Mouse (Mus musculus): ENCODE data around the gene Elovl6.

Elovl6 gene

DNA sequence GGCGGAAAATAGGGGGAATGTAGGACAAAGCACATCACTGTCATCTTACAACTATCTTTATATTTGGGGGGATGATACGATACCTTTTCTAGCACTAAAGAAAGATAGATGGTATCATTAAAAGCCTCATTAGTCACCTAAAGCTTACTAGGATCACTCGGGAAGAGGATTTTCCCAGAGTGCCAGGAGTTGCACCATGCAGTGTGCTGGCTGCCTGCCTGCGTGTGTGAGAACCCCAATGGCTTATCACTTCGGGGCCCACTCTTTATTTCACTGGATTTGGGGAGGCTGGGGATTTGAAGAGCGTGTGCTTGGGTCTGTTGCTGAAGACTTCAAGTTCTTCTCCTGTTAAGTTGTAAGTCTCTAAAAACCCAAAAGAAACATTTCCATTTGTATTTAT lies 73.8 kb downstream of the Elovl6 start:
- DNase-seq (ENCODE audit: low read depth, low spot score): no peak

DNA sequence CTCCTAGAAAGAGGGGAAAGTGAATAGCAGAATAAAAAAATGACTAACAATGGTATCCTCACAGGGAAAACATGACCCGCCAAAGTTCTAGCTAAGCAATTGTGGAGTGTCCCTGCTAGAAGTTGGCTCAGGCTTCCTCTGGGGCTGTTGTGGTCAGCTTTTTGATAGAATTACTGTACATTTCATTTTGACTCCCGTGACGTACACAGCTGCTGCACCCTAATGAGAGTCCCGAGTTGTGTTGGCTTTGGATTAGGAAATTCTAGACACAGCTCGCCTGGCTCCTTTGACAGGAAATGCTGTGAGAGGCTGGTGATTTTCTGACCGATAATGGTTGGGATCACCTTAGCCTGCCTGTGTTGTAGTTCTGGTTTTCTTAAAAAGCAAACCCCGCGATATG lies 79.5 kb downstream of the Elovl6 start:
- no peak for DNase-seq (ENCODE audit: low read depth, low spot score)

DNA sequence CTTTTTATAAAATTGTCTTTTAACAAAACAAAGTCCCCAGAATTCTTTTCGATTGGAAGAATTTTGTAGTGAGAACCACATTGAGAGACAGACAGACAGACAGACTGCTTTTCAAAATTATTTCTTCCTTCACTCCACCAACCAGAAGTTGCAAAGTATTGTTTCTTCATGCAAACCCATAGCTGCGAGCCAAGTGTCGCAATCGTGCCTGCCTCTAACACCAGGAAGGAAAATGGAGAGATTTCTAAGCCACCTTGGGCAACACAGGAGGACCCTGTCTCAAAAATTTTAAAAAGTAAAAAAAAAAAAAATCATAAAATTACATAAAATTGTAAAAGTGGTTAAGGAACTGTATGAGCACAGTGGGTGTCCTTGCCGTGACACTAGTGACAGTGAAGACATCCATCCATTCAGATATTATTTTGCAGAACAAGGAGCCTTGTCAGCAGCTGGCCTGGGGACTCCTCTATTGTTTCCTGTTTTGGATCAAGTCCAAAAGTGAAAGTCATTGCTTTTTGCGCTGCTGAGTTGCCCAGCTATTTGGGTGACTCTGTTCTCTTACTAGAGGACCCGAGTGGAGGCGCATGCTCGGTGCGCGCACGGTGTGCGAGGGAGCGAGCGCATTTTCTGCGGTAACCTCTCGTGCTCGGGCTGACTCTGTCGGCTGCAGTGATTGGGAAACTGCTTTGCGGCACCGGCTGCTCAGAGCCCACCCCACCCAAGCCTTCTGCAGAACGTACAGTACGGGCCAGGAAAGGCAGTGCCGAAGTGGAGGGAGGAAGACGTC lies 80.3 kb downstream of the Elovl6 start:
- DNase-seq (ENCODE audit: low read depth, low spot score): no peak

DNA sequence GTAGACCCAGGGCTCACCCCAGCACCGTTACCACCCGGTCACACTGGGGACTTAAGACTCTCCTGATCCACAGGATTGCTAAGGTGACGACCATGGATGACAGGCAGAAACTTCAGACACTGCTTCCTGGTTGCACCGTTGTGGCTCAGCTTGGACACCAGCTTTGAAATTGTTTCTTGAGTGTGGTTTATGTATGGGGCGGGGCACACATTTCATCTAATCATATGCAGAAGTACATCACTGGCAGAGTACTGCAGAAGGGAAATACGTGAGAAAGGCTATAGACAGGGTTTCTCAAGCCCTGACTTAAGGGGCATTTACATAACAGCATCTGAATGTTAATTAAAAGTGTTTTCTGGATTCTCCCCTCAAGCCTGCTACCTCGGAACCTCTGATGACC lies 81.6 kb downstream of the Elovl6 start:
- DNase-seq (ENCODE audit: low read depth, low spot score): no peak

DNA sequence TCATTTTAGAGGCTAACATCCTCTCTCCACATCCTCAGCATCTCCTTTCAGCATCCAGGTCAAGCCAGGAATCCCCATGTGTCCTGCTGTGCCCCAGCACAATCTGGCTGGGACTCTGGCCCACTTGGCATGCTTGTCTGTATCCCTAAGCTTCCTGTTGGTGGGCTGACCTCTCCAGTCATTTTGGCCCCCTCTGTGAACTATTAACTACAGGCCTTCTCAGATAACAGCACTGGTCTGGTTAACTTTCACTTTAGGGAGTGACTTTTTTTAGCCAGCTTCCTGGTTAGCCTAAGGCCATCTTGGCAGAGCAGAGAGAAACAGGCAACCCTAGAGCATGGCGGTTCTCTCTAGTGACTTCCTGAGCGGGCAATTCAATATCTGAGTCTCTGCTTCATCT lies 82.1 kb downstream of the Elovl6 start:
- DNase-seq (ENCODE audit: low read depth, low spot score): no peak

DNA sequence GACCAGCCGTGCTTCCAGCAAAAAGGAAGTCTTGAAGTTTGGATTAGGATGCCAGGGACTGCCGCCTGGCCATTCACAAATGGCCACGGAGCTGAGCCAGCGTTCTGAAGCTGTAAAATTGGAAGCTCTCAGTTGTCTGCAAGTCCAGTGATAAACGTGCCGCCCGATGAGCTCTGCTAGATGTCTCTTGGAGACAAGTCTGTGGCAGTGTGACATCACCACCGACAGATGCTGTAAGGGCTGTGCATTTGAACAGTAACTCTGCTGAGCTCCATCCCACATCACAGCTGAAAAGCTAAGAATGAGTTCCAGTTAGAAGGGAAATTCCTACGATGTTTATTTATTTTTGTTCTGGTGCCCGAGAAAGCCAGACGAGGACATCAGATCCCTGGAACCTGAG lies 85.3 kb downstream of the Elovl6 start:
- no peak for DNase-seq (ENCODE audit: low read depth, low spot score)

DNA sequence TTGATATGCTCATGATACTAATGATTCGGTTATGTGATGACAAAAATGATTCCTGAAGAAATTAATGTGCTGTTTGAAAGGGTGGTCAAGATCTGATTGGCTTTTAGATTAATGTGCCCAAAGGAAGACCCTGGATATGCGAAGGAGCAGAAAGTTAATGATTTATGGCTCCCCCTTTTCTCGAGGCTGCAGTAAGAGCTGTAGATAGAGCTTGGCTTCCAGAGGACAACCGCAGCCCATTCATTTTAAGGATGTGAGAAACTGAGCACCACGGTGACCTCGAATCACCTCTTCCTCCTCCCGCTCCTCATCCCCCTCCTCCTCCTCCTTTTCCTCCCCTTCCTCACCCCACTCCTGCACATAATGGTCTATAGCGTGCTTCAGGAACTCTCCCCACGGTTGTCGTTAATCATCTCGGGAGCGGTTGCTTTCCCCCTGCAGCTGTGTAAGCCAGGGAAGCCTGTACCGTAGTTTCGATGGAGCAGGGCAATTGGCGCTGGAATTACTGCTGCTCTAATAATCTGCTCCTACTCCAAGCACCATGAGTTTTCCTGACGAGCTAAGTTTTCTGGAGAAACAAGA lies 87.1 kb downstream of the Elovl6 start:
- no peak for DNase-seq (ENCODE audit: low read depth, low spot score)

DNA sequence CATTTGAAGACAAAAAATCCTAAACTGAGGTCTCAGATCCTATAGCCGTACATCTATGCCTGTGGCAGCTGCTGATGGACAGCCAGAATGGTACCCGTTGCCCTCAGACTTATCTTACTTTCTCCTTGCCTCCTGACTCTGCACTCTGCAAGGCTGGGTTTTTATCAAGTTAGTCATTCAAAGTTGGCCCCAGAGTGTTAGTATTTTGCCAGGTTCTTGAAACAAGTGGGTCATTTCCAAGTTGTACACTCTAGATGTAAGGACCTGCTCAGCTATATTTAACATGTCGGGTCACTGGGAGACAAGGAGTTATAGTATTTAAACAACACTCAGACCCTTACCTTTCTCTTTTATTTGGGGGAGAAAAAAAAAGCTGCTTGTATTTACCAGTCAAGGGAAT lies 88.6 kb downstream of the Elovl6 start:
- no peak for DNase-seq (ENCODE audit: low read depth, low spot score)

DNA sequence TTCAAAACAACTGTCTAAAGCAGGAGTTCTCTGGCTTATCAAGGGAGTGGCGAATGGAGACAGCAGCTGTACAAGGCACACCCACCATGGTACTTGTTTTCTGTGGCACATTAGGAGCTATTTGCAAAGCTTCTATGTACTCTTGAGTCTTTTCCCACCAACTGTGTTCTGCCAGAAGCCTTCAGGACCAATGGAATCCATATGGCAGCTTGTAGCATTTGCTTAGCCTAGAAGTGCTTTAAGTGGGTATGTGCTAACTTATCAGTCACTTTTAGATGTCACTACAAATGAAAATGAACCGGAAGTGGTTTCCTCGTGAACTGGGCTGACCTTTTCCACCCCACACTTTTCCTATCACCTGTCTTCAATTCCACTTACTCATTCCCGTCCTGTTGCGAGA lies 89.1 kb downstream of the Elovl6 start:
- no peak for DNase-seq (ENCODE audit: low read depth, low spot score)

DNA sequence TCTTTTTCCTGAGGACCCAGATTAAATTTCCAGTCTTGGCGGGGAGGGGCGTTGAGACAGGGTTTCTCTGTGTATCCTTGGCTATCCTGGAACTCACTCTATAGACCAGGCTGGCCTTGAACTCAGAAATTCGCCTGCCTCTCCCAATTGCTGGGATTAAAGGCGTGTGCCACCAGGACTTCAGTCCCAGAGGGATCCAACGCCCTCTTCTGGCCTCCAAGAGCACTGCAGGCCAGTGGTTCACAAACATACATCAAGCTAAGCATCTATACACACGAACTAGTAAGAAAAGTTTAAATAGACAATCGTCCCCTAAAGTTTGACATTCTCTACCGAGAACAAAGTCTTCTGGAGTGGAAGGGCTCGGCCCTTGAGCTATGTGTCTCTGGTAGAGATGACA lies 90.0 kb downstream of the Elovl6 start:
- DNase-seq (ENCODE audit: low read depth, low spot score): no peak

DNA sequence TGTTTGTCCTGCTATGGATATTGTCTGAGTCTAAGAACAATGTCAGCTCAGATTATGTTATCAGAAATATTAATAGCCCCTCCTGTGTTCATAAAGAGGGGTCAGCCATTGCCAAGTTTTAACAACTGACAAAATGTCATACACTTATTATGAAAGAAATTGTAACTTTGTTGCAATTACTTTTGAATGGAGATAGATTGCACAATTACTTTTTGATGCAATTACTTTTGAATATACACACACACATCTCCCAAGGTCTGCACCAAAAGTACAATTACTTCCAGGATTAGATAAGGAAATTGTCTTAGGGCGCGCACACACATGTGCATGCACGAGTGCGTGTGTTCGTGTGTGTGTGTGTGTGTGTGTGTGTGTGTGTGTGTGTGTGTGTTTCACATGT lies 90.5 kb downstream of the Elovl6 start:
- DNase-seq (ENCODE audit: low read depth, low spot score): no peak

DNA sequence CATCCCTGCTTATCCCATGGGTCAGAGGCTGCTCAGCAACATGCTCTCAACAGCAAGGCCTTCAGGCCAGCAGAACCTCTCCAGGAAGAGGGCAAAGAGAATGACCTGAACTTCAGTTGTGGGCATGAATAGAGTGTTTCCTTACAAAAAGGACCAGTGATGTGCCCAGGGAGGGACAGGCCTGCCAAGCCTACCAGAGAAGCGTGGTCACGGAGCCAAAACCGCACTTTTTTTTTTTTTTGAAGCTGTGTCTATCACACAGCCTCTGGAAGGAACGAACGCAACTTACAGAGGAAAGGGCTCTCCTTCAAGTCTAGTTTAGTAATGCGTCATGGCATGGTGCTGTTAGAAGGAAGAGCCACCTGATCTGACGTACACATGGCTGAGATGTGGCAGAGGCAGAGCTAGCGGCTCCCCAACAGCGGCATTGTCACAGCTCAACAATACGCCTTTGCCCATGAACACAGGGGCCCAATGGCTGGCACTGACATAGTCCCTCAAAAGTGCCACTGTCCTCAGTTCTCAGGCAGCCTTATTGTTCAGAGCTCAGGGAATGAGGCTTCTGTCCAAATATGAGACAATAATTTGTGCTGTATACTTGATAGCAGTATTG lies 92.1 kb downstream of the Elovl6 start:
- no peak for DNase-seq (ENCODE audit: low read depth, low spot score)

DNA sequence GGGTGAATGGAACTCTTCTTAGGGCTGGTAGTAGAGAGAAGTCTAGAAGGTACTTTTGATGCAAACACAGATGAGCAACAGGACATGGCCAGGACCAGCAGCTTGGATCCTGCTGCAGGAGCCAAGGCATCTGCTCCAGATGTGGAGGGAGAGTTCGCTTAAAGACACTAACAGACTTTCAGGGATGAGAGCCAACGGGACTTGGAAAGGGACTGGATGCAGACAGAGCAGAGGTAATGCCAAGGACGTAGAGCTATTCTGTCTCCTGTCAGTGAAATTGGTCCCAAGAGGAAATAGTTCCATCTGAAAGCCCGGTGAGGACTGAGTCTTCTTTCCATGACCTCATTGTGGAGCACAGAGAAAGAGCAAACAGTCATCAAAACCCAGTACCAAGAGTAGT lies 95.1 kb downstream of the Elovl6 start:
- no peak for DNase-seq (ENCODE audit: low read depth, low spot score)

DNA sequence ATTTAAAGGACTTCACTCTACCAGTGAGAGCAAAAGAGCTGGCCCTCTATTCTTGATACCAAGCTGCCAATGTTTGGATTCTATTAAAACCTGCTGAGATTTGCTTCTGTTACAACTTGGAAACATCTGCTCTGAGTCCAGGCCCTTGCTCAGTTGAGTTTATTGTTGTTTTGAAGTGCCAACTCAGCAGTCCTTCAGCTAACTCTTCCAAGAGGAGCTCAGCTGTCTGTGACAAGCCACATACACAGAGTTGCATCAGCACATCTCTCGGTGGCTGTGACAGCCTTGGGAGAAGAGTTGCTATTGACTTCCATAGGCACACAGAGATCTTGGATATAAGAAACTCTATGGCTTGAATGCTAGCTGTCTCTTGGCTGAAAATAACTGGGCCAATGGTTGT lies 98.9 kb downstream of the Elovl6 start:
- no peak for DNase-seq (ENCODE audit: low read depth, low spot score)

DNA sequence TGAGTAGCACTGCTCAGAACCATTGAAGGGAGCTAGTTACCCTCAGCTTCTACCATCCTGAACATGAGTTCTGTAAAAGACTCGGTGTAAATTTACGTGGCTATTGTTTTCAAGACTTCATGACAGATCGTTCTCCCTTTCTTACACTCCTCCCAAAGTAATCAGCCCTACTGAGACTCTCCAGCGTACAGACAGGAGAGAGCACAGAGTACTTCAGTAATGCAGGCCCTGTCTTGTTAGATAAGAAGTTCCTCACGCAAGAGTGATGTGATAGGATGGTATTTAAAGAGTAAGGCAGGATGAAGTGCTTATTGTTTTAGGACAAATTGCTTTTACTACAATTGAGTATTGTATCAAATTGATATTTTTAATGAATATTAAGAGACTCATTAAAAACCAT lies 99.7 kb downstream of the Elovl6 start:
- DNase-seq (ENCODE audit: low read depth, low spot score): no peak

DNA sequence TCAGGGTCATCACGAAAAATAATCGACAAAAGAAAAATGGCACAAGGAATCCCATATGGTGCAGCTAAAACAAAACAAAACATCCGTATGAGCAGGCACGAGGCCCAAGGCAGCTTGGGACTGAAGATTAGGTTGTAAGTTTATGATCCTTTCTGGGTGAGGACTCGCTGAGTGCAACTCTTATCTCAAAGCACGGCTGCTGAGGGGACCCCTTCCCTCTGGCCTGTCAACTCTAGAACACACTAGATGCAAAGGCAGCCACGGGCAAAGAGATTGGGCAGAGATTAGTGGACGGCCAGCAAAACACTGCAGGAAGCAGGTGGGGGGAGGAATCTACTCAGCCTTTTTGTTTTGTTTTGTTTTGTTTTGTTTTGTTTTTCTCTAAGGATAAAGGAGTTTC lies 101.4 kb downstream of the Elovl6 start:
- DNase-seq (ENCODE audit: low read depth, low spot score): no peak

DNA sequence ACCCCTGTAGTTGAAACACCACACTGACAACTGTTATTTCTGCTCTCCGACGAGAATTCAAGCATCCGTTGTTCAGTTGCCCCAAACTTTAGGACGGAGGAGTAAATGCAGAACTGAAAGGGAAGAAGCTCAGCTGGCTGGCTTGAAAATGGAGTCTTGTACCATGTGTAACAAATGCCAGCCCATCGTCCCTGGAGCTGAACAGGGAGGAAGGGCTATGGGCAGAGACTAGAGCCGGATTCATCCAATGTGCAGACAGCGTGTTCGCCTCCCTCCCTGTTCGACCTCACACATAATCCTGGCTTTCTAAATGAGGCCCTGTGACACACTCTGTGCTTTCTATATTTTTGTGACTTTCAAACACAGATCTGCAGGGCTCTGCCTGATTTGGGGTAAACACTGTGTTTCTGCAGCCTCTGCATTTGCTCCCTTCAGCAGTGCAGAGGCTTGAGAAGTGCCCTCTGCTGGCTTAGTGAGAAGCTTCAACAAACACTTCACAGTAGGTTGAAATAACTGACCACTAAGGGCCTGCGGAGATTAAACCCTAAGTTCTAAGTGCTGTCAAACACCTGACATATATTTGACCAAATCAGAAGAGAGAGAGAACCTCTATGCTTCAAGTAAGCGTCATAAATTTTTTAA lies 102.2 kb downstream of the Elovl6 start:
- no peak for DNase-seq (ENCODE audit: low read depth, low spot score)

DNA sequence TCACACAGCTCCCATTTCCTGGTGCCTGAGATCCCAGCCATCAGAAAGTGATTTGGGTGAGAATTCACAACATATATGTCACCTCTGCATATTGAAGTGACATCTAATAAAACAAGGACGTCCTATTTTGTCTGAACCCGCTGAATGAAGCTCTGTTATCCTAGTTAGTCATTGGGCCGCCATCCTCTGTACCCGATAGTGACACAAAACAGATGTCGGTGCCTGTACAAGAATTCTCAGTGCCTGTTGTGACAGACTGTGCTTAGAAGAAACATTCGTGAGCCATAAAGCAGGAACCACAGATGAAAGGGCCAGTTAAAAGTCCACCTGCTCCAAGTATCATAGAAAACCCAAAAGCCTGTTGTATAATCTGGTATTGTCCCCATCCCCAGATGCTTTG lies 105.3 kb downstream of the Elovl6 start:
- DNase-seq (ENCODE audit: low read depth, low spot score): no peak

DNA sequence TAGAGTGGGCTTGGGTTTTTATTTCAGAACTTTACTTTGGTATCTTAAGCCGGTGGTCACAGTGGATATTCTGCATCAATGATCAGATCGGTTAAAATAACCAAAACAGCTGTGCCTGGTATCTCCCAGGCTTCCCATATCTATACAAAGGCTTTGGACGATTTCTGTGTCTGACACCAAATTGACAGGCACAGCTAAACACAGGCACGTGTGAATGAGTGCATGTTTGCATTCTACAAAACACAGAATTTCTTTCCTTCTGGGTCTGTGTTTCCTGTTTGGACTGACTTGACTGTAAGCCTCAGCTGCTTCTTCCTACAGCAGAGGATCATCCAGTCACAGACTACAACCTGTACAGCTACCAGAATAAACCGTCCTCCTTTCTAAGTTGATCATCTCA lies 107.5 kb downstream of the Elovl6 start:
- DNase-seq (ENCODE audit: low read depth, low spot score): no peak

DNA sequence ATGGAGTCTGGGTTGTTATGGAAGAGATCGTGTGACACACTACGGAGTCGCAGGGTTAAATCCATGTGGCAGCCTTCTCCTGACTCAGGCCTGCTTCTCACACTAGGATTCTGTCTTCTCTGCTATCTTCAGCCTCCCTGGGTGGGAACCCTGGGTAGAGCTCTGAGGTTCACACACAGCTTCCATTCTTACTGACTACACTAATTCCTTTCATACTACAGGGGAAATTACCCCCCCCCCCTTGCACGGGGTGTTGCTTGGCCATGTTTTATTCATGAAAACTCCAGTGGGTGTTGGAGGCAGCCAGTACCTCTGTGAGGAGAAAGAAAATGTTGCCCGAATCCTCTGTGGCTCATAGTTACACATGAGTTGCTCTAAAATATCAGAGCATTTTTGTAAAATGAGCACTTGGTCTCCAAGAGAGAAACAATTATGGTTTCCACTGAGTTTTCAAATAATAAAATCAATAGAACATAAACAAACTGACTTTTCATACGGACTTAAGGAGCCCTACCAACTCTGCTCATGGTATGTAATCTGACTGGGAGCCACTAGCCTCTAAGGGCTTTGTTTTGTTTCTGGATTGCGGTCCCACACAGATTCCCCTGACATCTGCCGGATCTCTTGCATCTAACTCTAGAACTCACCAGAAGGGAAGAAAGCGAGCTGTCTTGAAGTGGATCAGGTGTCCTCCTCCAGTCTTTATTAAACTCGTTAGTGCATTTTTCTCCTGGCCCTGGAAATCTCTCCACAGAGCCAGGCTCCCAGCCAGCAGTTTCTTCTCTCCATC lies 108.3 kb downstream of the Elovl6 start:
- DNase-seq (ENCODE audit: low read depth, low spot score): no peak

DNA sequence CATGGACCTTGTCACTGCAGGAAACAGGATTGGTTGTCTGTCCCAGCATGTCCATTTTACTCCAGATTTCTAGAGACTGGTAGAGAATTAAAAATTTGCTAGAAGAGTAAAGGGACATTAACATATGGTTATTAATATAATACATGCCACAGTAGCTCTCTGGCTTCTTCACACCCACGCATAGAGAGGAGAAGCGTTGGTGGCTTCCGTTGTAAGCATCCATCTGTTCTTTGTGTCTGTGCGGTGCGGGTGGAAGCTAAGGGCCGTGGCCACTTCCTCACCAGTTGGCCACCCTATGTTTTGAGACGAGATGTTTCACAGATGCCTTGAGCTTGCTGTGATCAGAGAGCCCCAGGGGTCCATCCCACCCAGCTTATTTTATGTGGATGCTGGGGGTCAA lies 109.5 kb downstream of the Elovl6 start:
- no peak for DNase-seq (ENCODE audit: low read depth, low spot score)

DNA sequence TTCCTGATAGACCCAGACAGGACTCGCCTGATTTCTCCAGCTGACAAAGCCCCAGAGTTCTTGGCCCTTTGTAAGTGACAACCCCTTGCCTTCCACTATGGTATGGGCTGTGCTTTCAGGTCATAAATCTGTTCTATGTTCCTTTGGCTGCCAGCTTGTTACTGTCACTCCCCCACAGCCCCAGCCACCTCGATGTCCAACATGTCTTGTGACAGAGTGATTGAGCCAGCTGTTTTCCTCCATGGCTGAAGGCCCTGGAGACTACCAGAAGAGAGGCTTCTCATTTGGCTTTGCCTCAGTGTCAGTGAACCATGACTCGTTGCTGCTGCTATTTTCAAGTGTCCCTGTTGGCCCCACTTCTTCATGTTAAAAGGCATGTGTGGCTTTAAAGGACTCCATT lies 113.3 kb downstream of the Elovl6 start:
- DNase-seq (ENCODE audit: low read depth, low spot score): no peak
